Mouse (Mus musculus): ENCODE results near the gene Scamp1. TPM values are rescaled to one million over a fixed set of nuclear protein-coding genes. Genes with fewer than 3 reads are reported as not detected.
A peak's percentile ranks its signal among the peaks of the same experiment; 100 is the strongest.

Scamp1 gene
- polyA plus RNA-seq, 1 experiment from 2014 or later = 168 TPM

DNA sequence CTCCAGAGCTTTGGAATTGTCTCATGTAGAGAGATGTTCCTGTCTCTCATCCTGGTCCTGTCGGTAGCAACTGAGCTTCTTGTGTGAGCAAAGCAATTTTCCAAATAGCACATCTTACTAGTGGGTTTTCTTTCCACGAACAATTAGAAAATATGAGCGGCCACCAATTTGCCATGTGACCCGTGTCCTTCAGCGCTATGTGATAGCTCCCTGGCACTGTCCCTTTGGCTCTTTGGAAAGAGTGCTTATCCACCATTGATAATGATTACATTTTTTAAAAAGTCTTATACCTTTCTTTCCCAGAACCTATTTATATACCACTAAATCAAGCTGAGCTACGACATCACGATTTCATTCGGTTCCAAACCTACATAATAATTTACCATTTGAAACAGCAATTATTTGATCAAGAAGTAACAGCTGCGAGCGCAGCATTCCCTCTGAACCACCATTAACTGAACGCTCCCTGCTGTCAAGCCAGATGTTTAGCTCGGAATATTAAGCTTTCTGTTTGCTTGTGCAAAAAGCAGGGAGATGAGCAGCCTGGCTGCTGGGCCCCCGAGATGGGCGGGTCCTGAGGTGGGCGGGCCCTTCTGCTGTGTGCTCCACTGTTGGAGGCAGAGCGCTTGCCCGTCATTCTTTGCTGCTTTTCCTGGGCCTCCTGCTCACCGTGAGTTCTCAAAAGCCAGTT is 20.8 kb upstream of the Scamp1 start:
- peak overlapping the region; percentile 45 for H3K4me2 ChIP-seq
- H3K36me3 ChIP-seq = no peaks in the 10 kb centered on the region
- H3K27ac ChIP-seq (replicated peaks) = peak overlapping the region; percentile 66
- WGBS = 28% methylated on average over 18 of the region's 18 CpGs
- H3K4me1 ChIP-seq (replicated peaks) = peaks cover 7% of the 10 kb centered on the region; the same call in 1 of the 2 replicates
- no peaks in the 10 kb centered on the region for H3K9me3 ChIP-seq
- no peaks in the 10 kb centered on the region for H3K27me3 ChIP-seq
- peak overlapping the region; percentile 9 for H3K4me3 ChIP-seq
- H3K9ac ChIP-seq = no peak overlapping the region
- ATAC-seq (ENCODE audit: low FRiP score, low read depth) = peak; percentile 95

- ATAC-seq (ENCODE audit: low FRiP score, low read depth) = no peak
These were observed 15.4 kb upstream of the Scamp1 start for GRCm38 (mm10) chr13:94300946-94301538.

GRCm38 (mm10) chr13:94300232-94300631 is 14.6 kb upstream of the Scamp1 start:
- H3K27me3 ChIP-seq = no peaks in the 10 kb centered on the region
- ATAC-seq (ENCODE audit: low FRiP score, low read depth) = no peak
- WGBS = 98% methylated on average over 4 of the region's 4 CpGs

More at GRCm38 (mm10) chr13:94300946-94301538, 15.4 kb upstream of the Scamp1 start:
- no peaks in the 10 kb centered on the region for H3K9me3 ChIP-seq
- 40% methylated on average over 7 of the region's 7 CpGs for WGBS
- H3K4me1 ChIP-seq (replicated peaks) = no peaks in the 10 kb centered on the region
- no peaks in the 10 kb centered on the region for H3K27me3 ChIP-seq
- H3K27ac ChIP-seq (replicated peaks) = 0 out of 2 replicates have a peak overlapping the region, but pooled peaks have one; percentile 11
- no peak overlapping the region for H3K4me2 ChIP-seq
- no peak overlapping the region for H3K4me3 ChIP-seq
- H3K9ac ChIP-seq = no peak overlapping the region
- H3K36me3 ChIP-seq = no peaks in the 10 kb centered on the region

GRCm38 (mm10) chr13:94298401-94298800 is 12.7 kb upstream of the Scamp1 start:
- WGBS = 76% methylated on average over 4 of the region's 4 CpGs
- no peak overlapping the region for H3K4me3 ChIP-seq
- no peaks in the 10 kb centered on the region for H3K27me3 ChIP-seq
- no peak overlapping the region for H3K27ac ChIP-seq (replicated peaks)
- ATAC-seq (ENCODE audit: low FRiP score, low read depth) = no peak
- H3K9me3 ChIP-seq = no peaks in the 10 kb centered on the region
- no peak overlapping the region for H3K9ac ChIP-seq
- no peaks in the 10 kb centered on the region for H3K4me1 ChIP-seq (replicated peaks)
- no peaks in the 10 kb centered on the region for H3K36me3 ChIP-seq
- H3K4me2 ChIP-seq = no peak overlapping the region

More at GRCm38 (mm10) chr13:94300232-94300631, 14.6 kb upstream of the Scamp1 start:
- Histone ChIP-seq H3K36me3 (no peaks in the 10 kb centered on the region), H3K4me3 (no peak overlapping the region), H3K9ac (no peak overlapping the region), H3K27ac (replicated peaks) (no peak overlapping the region), H3K4me1 (replicated peaks) (no peaks in the 10 kb centered on the region), H3K4me2 (no peak overlapping the region), H3K9me3 (no peaks in the 10 kb centered on the region)

DNA sequence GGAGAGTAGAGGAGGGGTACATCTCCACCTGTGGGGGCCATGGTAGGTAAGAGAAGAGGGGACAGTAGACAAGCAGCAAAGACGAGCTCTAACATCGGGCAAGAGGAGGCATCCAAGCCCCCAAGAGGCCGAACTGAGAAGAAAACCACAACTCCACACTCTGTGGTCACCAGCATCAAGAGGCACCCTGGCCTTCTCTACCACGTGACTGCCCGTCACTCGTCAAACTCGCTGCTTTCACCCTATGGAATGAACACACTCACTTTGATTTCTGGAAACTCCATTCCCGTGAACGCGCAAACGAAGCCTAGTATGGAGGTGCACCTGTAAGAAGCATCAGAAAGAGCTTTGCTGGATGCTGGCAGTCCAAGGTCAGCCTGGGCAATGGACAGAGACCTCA is 10.7 kb upstream of the Scamp1 start:
- Histone ChIP-seq H3K4me2 (no peak overlapping the region), H3K4me1 (replicated peaks) (no peaks in the 10 kb centered on the region), H3K4me3 (no peak overlapping the region), H3K27me3 (no peaks in the 10 kb centered on the region), H3K9me3 (no peaks in the 10 kb centered on the region), H3K9ac (no peak overlapping the region), H3K27ac (replicated peaks) (no peak overlapping the region), H3K36me3 (no peaks in the 10 kb centered on the region)
- no peak for ATAC-seq (ENCODE audit: low FRiP score, low read depth)
- 88% methylated on average over 11 of the region's 11 CpGs for WGBS

DNA sequence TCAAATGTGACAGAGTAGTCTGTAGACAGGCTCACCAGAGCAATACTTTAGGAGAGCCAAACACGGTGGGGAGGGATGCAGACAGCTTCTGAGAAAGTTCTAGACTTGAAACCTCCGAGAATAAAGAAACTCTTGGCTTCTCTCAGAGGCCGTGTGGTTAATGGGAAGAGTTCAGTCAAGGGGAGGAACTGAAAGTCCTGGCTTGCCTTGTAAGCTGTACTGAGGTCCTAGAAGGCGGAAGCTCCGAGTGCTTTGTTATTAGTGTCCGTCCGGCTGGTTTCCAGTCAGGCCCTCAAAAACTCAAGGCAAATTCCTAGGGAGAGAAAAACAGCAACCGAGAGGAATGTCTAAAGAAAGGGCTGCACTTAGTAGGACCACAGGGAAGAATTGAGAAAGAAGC is 10.3 kb upstream of the Scamp1 start:
- Histone ChIP-seq H3K4me2 (no peak overlapping the region), H3K9ac (no peak overlapping the region), H3K9me3 (no peaks in the 10 kb centered on the region), H3K4me1 (replicated peaks) (no peaks in the 10 kb centered on the region), H3K27ac (replicated peaks) (no peak overlapping the region), H3K27me3 (no peaks in the 10 kb centered on the region), H3K4me3 (no peak overlapping the region), H3K36me3 (no peaks in the 10 kb centered on the region)
- no peak for ATAC-seq (ENCODE audit: low FRiP score, low read depth)
- WGBS = 86% methylated on average over 8 of the region's 8 CpGs

DNA sequence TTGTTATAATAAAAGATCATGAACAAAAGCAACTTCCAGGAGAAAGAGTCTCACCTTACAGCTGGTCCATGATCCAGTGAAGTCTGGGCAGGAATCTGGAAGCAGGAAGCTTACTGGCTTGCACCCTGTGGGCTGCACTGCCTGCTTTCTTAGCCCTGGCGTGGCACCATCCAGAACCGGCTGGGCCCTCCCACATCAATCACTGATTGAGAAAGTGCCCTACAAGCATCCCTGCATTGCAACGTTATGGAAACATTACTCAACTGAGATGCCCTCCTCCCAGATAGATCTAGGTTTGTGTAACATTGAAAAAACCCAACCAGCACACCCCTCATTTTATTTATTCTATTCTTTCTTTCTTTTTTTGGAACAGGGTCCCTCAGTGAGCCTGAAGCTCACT is 9.2 kb upstream of the Scamp1 start:
- Histone ChIP-seq H3K4me2 (no peak overlapping the region), H3K27ac (replicated peaks) (no peak overlapping the region), H3K4me3 (no peak overlapping the region), H3K4me1 (replicated peaks) (no peaks in the 10 kb centered on the region), H3K9me3 (no peaks in the 10 kb centered on the region), H3K9ac (no peak overlapping the region), H3K27me3 (no peaks in the 10 kb centered on the region), H3K36me3 (no peaks in the 10 kb centered on the region)
- no peak for ATAC-seq (ENCODE audit: low FRiP score, low read depth)
- WGBS = 44% methylated on average over 3 of the region's 3 CpGs

DNA sequence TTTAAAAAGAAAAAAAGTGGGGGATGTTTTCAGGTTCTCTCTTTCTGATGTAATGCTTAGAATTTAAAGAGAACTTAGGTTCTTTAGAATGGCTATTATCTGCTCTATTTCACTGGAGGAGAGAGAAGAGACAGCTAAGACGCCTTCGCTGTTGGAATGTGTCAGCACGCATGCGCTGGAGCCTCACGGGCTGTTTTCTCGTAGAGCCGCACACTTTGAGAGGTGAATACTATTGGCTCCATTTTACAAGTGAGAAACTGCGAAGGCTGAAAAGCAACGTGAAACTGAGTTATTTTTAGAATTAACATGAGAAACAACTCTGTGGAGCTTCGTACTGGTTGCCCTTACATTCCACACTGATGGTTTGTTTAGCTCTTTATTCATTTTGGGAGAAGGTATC is 8.3 kb upstream of the Scamp1 start:
- no peak overlapping the region for H3K4me3 ChIP-seq
- ATAC-seq (ENCODE audit: low FRiP score, low read depth) = no peak
- no peaks in the 10 kb centered on the region for H3K36me3 ChIP-seq
- H3K4me1 ChIP-seq (replicated peaks) = no peaks in the 10 kb centered on the region
- H3K9me3 ChIP-seq = no peaks in the 10 kb centered on the region
- H3K27ac ChIP-seq (replicated peaks) = no peak overlapping the region
- WGBS = 77% methylated on average over 10 of the region's 10 CpGs
- H3K27me3 ChIP-seq = no peaks in the 10 kb centered on the region
- no peak overlapping the region for H3K4me2 ChIP-seq
- H3K9ac ChIP-seq = no peak overlapping the region

DNA sequence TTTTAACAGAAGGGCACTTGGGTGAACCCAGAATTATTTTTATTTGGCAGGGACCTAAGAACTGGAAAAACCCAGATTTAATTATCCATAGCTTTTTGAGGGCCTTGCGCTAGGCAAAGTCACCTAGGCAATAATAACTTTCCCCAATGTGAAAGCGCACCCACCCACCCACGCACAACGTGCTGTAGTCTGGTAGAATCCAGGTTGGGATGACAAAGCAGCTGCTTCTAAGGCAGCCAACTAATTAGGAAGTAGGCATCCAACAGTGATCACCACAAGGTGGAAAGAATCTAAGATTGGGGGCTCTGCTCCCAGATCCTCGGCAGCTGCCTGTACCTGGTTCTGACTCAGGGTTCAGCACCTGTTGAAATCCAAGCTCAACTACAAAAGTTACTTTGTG is 538 bp upstream of the Scamp1 start:
- Histone ChIP-seq H3K27ac (replicated peaks) (peak overlapping the region; percentile 95; the same call in 1 of the 2 replicates), H3K36me3 (no peaks in the 10 kb centered on the region), H3K9me3 (no peaks in the 10 kb centered on the region), H3K27me3 (no peaks in the 10 kb centered on the region), H3K4me2 (peak overlapping the region; percentile 87), H3K4me1 (replicated peaks) (peaks cover 35% of the 10 kb centered on the region), H3K9ac (0 out of 2 replicates have a peak overlapping the region, but pooled peaks have one; percentile 93), H3K4me3 (peak overlapping the region; percentile 95)
- ATAC-seq (ENCODE audit: low FRiP score, low read depth) = no peak
- 48% methylated on average over 5 of the region's 5 CpGs for WGBS

DNA sequence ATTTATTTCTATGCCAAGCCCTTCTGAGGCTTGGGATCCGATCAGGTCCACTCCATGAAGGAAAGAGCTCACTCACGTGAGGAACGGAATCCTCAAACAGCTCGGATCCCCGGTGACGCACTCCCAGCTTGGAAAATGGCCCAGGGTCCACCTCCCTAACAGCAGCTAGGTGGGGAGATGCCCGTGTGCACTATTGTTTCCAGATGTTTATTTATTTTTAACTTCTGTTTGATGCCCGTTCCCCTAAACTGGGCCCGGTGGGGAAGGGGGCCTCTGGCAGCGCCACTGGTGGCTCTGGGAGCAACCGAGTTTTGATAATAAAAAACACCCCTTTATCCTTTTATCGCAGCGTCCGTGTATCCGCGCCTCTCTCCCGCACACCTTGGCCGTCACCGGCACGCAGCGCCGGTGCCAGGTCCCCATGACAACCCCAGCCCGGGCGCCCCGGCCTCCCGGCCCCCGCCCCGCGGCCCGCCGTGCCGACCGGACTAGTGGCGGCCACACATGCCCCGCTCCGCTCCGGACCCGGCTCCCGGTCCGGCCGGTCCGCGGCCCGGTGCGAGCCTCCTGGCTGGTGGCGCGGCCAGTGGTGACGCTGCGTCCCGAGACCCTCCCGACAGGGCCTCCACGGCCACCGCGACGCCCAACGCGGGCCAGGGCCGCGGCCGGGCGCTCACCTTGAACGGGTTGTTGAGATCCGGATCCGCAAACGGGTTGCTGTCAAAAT is 951 bp downstream of the Scamp1 start:
- ATAC-seq (ENCODE audit: low FRiP score, low read depth) = peak; percentile 1; the same call in 1 of the 2 replicates
- Histone ChIP-seq H3K4me1 (replicated peaks) (peaks cover 40% of the 10 kb centered on the region), H3K4me3 (peak overlapping the region; percentile 95), H3K27me3 (no peaks in the 10 kb centered on the region), H3K27ac (replicated peaks) (peak overlapping the region; percentile 95), H3K36me3 (no peaks in the 10 kb centered on the region), H3K4me2 (peak overlapping the region; percentile 87), H3K9me3 (no peaks in the 10 kb centered on the region), H3K9ac (peak overlapping the region; percentile 93)
- WGBS = under 1% methylated on average over 54 of the region's 65 CpGs

- ATAC-seq (ENCODE audit: low FRiP score, low read depth) = no peak
- 62% methylated on average over 5 of the region's 5 CpGs for WGBS
These were observed 6.2 kb downstream of the Scamp1 start for GRCm38 (mm10) chr13:94279420-94279819.

DNA sequence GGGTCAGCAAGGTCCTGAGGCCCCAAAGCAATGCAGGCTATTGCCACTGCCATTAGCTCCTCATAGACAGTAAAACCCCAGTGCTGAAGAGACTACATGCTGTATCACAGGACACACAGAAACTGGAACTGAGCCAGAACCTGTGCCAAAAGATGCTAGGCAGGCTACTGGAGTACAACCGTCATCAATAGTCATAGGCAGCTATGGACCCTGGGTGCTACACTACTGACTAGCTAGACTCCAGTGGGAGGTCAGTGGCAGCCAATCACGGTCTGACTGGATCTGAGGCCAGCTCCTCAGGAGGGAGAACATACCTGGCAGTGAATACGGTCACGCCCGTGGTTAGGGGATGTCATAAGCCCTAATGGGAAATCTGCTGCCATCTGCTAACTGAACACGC is 14.4 kb downstream of the Scamp1 start:
- H3K27ac ChIP-seq (replicated peaks) = no peak overlapping the region
- H3K4me2 ChIP-seq = no peak overlapping the region
- H3K4me1 ChIP-seq (replicated peaks) = peaks cover 17% of the 10 kb centered on the region
- no peak overlapping the region for H3K9ac ChIP-seq
- H3K36me3 ChIP-seq = no peaks in the 10 kb centered on the region
- no peak for ATAC-seq (ENCODE audit: low FRiP score, low read depth)
- WGBS = 83% methylated on average over 6 of the region's 6 CpGs
- no peaks in the 10 kb centered on the region for H3K27me3 ChIP-seq
- no peaks in the 10 kb centered on the region for H3K9me3 ChIP-seq
- no peak overlapping the region for H3K4me3 ChIP-seq

More at GRCm38 (mm10) chr13:94279420-94279819, 6.2 kb downstream of the Scamp1 start:
- H3K4me3 ChIP-seq = no peak overlapping the region
- no peak overlapping the region for H3K27ac ChIP-seq (replicated peaks)
- no peaks in the 10 kb centered on the region for H3K27me3 ChIP-seq
- H3K4me2 ChIP-seq = no peak overlapping the region
- H3K4me1 ChIP-seq (replicated peaks) = peaks cover 36% of the 10 kb centered on the region
- H3K9me3 ChIP-seq = no peaks in the 10 kb centered on the region
- H3K9ac ChIP-seq = no peak overlapping the region
- H3K36me3 ChIP-seq = no peaks in the 10 kb centered on the region

Measured in hindbrain, embryonic 15.5 days (tissue).